Comparison of ENCODE assay signal across 20 mouse cellular contexts in genomic region chr14:27101735-27102134, GRCm38 (mm10). TPM values are rescaled to one million over a fixed set of nuclear protein-coding genes. Genes with fewer than 3 reads are reported as not detected.
DNase-seq lines count a peak whose midpoint lies in the region; ATAC-seq and TF ChIP-seq lines count a peak whose summit lies in the region.
"Had no signal": no experiment of that assay in that cellular context is flagged by ENCODE, and none has a peak within 500 bp of the region (broad histone marks: within the 10 kb centered on the region; RNA-seq: fewer than 3 reads in every experiment).

No protein-coding gene starts in this region.

- peak; percentile 54; the same call in 1 of the 2 replicates for ATAC-seq in intestine, embryonic 16.5 days
- ATAC-seq in limb, embryonic 14.5 days (ENCODE audit: low FRiP score, low read depth): no peak
- peak; percentile 96 for ATAC-seq in liver, postnatal 0 days

- TF ChIP-seq EP300 in liver, postnatal 0 days (IDR thresholded peaks at IDR 0.05; ENCODE audit: low read depth): no peak

- no peaks in the 10 kb centered on the region for H3K4me1 ChIP-seq in intestine, embryonic 16.5 days (ENCODE audit: control insufficient read depth, insufficient read depth, low read length)
- peaks cover 7% of the 10 kb centered on the region; the same call in 1 of the 2 replicates for H3K4me1 ChIP-seq in limb, embryonic 14.5 days (ENCODE audit: control insufficient read depth, insufficient read depth, low read length)
- 0 out of 2 replicates have a peak, but pooled peaks cover 2% of the 10 kb centered on the region for H3K4me1 ChIP-seq in liver, postnatal 0 days (ENCODE audit: insufficient read depth)

- 37% methylated on average over 7 of the region's 7 CpGs for WGBS in intestine, embryonic 16.5 days
- WGBS in limb, embryonic 14.5 days: 61% methylated on average over 7 of the region's 7 CpGs
- WGBS in liver, postnatal 0 days (ENCODE audit: insufficient replicate concordance): 48% methylated on average over 7 of the region's 7 CpGs

- no peak overlapping the region for H3K4me2 ChIP-seq in intestine, embryonic 16.5 days (ENCODE audit: low read depth, low read length)
- no peak overlapping the region for H3K4me2 ChIP-seq in limb, embryonic 14.5 days (replicated peaks; ENCODE audit: low read depth, low read length, severe bottlenecking)
- peak overlapping the region; percentile 41; the same call in 1 of the 2 replicates for H3K4me2 ChIP-seq in liver, postnatal 0 days (ENCODE audit: low read depth, low read length)
- H3K4me2 ChIP-seq: hindbrain, embryonic 14.5 days; neural tube, embryonic 15.5 days had no signal

- TF ChIP-seq CTCF in liver, postnatal 0 days (IDR thresholded peaks at IDR 0.05; ENCODE audit: low read depth): no peak

- TF ChIP-seq POLR2A in limb, embryonic 14.5 days (IDR thresholded peaks at IDR 0.05; ENCODE audit: borderline replicate concordance, extremely low read depth, insufficient read depth, insufficient read length): no peak

- no peak overlapping the region for H3K27ac ChIP-seq in intestine, embryonic 16.5 days (ENCODE audit: low read length)
- 0 out of 2 replicates have a peak overlapping the region, but pooled peaks have one; percentile 9 for H3K27ac ChIP-seq in limb, embryonic 14.5 days (replicated peaks; ENCODE audit: low read depth, low read length)
- peak overlapping the region; percentile 61 for H3K27ac ChIP-seq in liver, postnatal 0 days (ENCODE audit: low read depth)
- H3K27ac ChIP-seq: forebrain, embryonic 10.5 days; hindbrain, embryonic 14.5 days; left cerebral cortex, adult 2 months had no signal

- H3K27me3 ChIP-seq in intestine, embryonic 16.5 days (replicated peaks; ENCODE audit: control insufficient read depth, insufficient read depth, low read length): no peaks in the 10 kb centered on the region
- H3K27me3 ChIP-seq in limb, embryonic 14.5 days (ENCODE audit: control insufficient read depth, insufficient read depth, low read length): no peaks in the 10 kb centered on the region
- H3K27me3 ChIP-seq in liver, postnatal 0 days (ENCODE audit: insufficient read depth, low read length): no peaks in the 10 kb centered on the region
- H3K27me3 ChIP-seq: neural tube, embryonic 15.5 days had no signal

- H3K36me3 ChIP-seq in intestine, embryonic 16.5 days (ENCODE audit: control insufficient read depth, insufficient read depth, low read length): no peaks in the 10 kb centered on the region
- H3K36me3 ChIP-seq in limb, embryonic 14.5 days (ENCODE audit: control insufficient read depth, insufficient read depth, low read length): peaks cover 44% of the 10 kb centered on the region
- H3K36me3 ChIP-seq in liver, postnatal 0 days (replicated peaks; ENCODE audit: insufficient read depth, low read length): no peaks in the 10 kb centered on the region
- H3K36me3 ChIP-seq: neural tube, embryonic 15.5 days had no signal

- no peak overlapping the region for H3K4me3 ChIP-seq in intestine, embryonic 16.5 days (ENCODE audit: low read length)
- H3K4me3 ChIP-seq in limb, embryonic 14.5 days (replicated peaks; ENCODE audit: low read length): no peak overlapping the region
- H3K4me3 ChIP-seq in liver, postnatal 0 days (ENCODE audit: low read depth, low read length): peak overlapping the region; percentile 1; the same call in 1 of the 2 replicates
- H3K4me3 ChIP-seq: forebrain, embryonic 10.5 days; left cerebral cortex, adult 2 months; myocyte; neural tube, embryonic 15.5 days had no signal

- peak; percentile 26 for DNase-seq in kidney, adult 18-20 months
- no peak for DNase-seq in kidney, postnatal 4 days
- DNase-seq in limb, embryonic 14.5 days (ENCODE audit: low spot score): no peak
- no peak for DNase-seq in liver, postnatal 0 days
- no peak for DNase-seq in layer of hippocampus, postnatal 25 days (ENCODE audit: extremely low spot score in 1 of 2, low spot score in 1 of 2)
- no peak for DNase-seq in ovary, postnatal 10 days (ENCODE audit: low spot score)
- DNase-seq in layer of hippocampus, adult 18-20 months (ENCODE audit: low spot score in 2 of 2): no peak
- DNase-seq: adrenal gland, postnatal 14 days; cerebellum, adult 18-20 months; gastrocnemius, postnatal 25 days; lung, postnatal 10 days; midbrain, embryonic 14.5 days; retina, postnatal 1 day; thymus, adult 2 months had no signal

- H3K9ac ChIP-seq in intestine, embryonic 16.5 days (ENCODE audit: low read depth, low read length): no peak overlapping the region
- H3K9ac ChIP-seq in limb, embryonic 14.5 days (ENCODE audit: low read depth, low read length, severe bottlenecking): no peak overlapping the region
- H3K9ac ChIP-seq in liver, postnatal 0 days (replicated peaks): no peak overlapping the region
- H3K9ac ChIP-seq: hindbrain, embryonic 14.5 days; neural tube, embryonic 15.5 days had no signal

- H3K9me3 ChIP-seq in intestine, embryonic 16.5 days (ENCODE audit: control insufficient read depth, low read length): no peaks in the 10 kb centered on the region
- H3K9me3 ChIP-seq in limb, embryonic 14.5 days (ENCODE audit: control insufficient read depth, low read length): no peaks in the 10 kb centered on the region
- no peaks in the 10 kb centered on the region for H3K9me3 ChIP-seq in liver, postnatal 0 days (ENCODE audit: low read length)
- H3K9me3 ChIP-seq: forebrain, embryonic 10.5 days; neural tube, embryonic 15.5 days had no signal

RNA-seq across cellular contexts. Expression of gene Arhgef3, which starts 13.0 kb away (rescaled TPM):
- 12.0 and 13.0 TPM in 2 replicates for polyA plus RNA-seq in intestine, embryonic 16.5 days (2015; fragmentation: Nextera tagmentation; extraction: Ambion mirVana)
- polyA plus RNA-seq in limb, embryonic 14.5 days (2012; rRNA removed): 14.3 and 14.8 TPM in 2 replicates
- polyA plus RNA-seq in limb, embryonic 14.5 days (2014; fragmentation: Nextera tagmentation; extraction: Ambion mirVana): 22.5 and 26.1 TPM in 2 replicates
- polyA plus RNA-seq in liver, postnatal 0 days (2015; fragmentation: Nextera tagmentation; extraction: Ambion mirVana): 7.7 and 11.4 TPM in 2 replicates
- total RNA-seq in layer of hippocampus, postnatal 25 days (2021): 10 to 100 TPM; 61.4 to 77.2 TPM
- 10 to 100 TPM; 84.2 to 92.7 TPM for total RNA-seq in layer of hippocampus, adult 18-20 months (2021)
